Mouse (Mus musculus) large intestine, adult 2 months (tissue): ENCODE measurements around the gene Srsf10. TPM values are rescaled to one million over a fixed set of nuclear protein-coding genes. Genes with fewer than 3 reads are reported as not detected.

Experiments
- DNase-seq: peaks from one replicate; pipeline ENCODE4 v3.0.0-alpha.2; 2012; ENCODE audit warnings: low read depth, low spot score
- WGBS: fragments of 180-500 bp; shearing (Covaris S2); methylation state at CpG from one replicate; pipeline ENCODE4 v1.1.7; 2018; 5-methylcytosine and 5-hydroxymethylcytosine counted together
- polyA plus RNA-seq: library from polyadenylated mRNA; depleted of rRNA; stranded (reverse); fragments of >200 nt; gene quantifications from 2 replicates; pipeline ENCODE4 v1.2.3, GENCODE M21; 2012

Srsf10 gene
- polyA plus RNA-seq, 1 experiment = 35.9 TPM

DNA sequence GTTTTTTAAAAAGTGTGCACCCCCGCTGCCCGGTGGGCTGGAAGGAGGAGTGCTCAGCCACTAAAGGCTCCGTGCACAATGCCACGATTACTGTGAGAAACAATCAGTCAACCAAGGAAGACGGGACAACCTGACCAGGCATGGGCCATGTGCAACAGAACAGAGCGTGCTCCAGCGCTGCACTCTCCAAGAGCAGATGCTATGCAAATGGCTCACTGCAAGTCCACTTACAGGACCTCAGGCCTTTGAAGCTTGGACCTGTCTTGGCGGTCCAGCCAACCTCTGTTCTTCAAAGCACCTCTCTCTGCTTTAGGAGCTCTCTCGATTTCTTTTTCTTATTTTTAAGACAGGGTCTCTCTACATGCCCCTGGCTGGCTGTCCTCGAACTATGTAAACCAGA is 25.0 kb downstream of the Srsf10 start:
- WGBS = 94% methylated on average over 10 of the region's 10 CpGs
- DNase-seq = no peak

DNA sequence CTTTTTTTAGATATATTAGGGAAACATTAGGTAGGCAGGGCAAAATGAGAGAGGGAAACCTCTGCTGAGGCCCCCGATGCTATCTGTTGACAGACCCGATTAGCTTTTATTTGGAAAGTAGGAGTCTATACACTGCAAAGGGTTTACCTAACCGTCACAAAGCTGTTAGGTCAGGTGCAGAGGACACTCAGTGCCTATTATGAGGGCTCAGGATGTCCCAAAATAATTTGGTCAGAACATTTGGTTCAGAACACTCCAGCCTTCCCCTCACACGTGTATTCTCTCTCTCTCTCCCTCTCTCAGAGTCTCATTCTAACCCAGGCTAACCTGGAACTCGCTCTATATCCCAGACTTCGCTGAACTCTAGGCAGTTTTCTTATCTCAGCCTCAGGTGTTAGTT is 26.5 kb downstream of the Srsf10 start:
- WGBS = 70% methylated on average over 6 of the region's 6 CpGs

DNA sequence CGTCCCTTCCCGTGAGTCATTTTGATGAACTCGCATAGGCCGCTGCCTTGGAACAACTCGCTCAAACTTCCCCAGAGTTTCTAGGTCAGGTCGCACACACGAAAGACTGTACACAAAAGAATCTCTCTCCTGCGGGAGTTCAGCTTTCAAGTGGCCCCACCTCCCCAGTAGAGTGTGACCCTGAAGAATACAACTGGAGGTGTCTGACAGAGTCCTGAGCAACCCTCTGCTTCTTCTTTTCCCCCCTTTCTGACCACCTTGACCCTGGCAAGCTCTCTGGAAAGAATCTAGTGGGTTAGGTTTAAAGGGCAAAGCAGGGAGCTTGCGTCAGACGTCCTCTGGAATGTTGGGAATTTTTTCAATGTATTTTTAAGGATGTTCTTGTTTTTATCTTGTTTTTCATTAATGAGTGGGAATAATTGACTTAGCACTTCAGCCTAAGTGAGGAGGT is 27.9 kb downstream of the Srsf10 start:
- no peak for DNase-seq
- WGBS = 40% methylated on average over 10 of the region's 10 CpGs

More for the DNA sequence above, 26.5 kb downstream of the Srsf10 start:
- no peak for DNase-seq

DNA sequence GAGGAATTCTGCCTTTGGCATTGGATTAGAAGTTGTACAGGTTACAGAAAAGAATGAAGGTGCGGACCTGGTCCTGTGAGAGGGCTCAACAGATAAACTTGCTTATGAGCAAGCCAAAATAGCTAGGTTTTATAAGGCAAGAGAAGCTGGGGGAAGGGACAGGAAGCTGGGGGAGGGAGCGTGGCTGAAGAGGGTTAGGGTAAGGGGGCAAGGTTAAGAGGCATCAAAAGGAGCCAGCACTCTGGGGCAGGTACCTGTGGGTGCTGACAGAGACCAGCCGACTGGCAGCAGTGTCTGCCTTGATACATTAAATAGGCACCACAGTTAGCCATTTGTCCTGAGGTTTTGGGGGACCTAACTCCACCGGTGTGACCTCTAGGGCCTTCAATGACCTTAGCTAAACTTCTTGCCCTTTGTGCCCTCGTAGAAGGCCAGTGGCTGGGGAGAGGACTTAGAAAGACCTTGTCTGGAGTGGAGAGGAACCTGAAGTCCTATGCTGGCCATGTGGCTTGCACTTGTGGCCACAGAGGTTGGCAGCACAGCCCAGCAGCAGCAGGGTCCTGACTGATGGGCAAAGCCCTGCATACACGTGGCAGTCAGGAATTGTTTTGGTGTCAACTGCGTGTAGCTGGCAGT is 28.5 kb downstream of the Srsf10 start:
- DNase-seq = no peak
- WGBS = 74% methylated on average over 7 of the region's 7 CpGs

DNA sequence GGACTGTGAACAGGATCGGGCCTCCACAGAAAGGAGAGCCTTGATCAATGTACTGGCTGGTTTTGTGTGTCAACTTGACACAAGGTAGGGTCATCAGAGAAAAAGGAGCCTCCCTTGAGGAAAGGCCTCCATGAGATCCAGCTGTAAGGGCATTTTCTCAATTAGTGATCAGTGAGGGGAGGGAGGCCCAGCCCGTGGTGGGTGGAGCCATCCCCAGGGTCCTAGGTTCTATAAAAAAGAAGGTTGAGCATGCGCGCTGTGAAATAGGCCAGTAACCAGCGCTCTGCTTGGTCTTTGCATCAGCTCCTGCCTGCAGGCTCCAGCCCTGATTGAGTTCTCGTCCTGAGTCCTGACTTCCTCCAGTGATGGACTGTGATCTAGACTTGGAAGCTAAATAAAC is 29.0 kb downstream of the Srsf10 start:
- 84% methylated on average over 6 of the region's 6 CpGs for WGBS
- no peak for DNase-seq

GRCm38 (mm10) chr4:135885676-135886075 is 30.1 kb downstream of the Srsf10 start:
- 86% methylated on average over 12 of the region's 12 CpGs for WGBS
- no peak for DNase-seq

DNA sequence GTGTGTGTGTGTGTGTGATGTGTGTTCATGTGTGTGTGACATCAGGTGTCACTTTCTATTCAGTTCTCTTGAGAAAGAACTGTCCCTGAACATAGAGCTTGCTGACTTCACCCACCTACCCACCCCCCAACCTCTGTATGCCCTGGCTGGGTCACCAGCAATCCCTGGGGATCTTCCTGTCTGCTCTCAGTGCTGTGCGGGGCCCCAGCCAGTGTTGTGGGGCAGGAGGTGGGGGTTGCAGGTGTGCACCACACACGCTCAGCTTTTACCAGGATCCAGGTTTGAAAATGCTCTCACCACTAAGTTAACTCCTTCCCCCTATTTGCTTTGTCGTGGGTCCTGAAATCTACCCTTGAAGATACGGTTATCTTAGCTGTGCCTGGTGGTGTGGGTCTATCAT is 30.6 kb downstream of the Srsf10 start:
- WGBS = 86% methylated on average over 4 of the region's 4 CpGs
- DNase-seq = no peak

- WGBS = 89% methylated on average over 24 of the region's 24 CpGs
- DNase-seq = no peak
Observed at GRCm38 (mm10) chr4:135888448-135889057, 33.0 kb downstream of the Srsf10 start.

- DNase-seq = no peak
- WGBS = 77% methylated on average over 7 of the region's 7 CpGs
Observed at GRCm38 (mm10) chr4:135889146-135889883, 33.8 kb downstream of the Srsf10 start.

DNA sequence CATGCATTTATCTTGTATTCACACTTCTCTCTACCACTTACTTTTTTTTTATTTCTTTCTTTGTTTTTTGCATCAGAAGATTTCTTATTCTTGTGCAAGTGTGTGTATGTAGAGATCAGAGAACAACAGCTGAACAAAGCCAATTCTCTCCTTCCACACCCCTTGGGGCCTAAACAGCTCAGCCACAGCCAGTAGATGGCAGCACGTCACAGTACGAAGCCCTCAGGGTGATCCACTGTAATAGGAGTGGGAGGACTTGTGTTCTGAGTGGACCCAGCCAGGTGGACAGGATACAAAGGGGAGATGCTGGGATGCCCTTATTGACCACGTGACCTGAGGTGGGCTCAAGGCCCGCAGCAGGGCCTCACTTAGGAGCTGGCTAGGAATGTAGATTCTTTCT is 34.3 kb downstream of the Srsf10 start:
- peak; percentile 63 for DNase-seq
- WGBS = 2% methylated on average over 4 of the region's 4 CpGs

GRCm38 (mm10) chr4:135891539-135891938 is 36.0 kb downstream of the Srsf10 start:
- 84% methylated on average over 2 of the region's 2 CpGs for WGBS
- DNase-seq = no peak

- WGBS = 71% methylated on average over 4 of the region's 4 CpGs
- no peak for DNase-seq
Observed at GRCm38 (mm10) chr4:135892884-135893283, 37.3 kb downstream of the Srsf10 start.

GRCm38 (mm10) chr4:135895071-135895571 is 39.6 kb downstream of the Srsf10 start, which contains the start of gene Cnr2:
Gene Cnr2, plus strand, starts transcription at chr4:135895394.
- 64% methylated on average over 8 of the region's 8 CpGs for WGBS
- DNase-seq = no peak

GRCm38 (mm10) chr4:135896157-135896556 is 40.6 kb downstream of the Srsf10 start:
- 76% methylated on average over 6 of the region's 6 CpGs for WGBS
- no peak for DNase-seq

DNA sequence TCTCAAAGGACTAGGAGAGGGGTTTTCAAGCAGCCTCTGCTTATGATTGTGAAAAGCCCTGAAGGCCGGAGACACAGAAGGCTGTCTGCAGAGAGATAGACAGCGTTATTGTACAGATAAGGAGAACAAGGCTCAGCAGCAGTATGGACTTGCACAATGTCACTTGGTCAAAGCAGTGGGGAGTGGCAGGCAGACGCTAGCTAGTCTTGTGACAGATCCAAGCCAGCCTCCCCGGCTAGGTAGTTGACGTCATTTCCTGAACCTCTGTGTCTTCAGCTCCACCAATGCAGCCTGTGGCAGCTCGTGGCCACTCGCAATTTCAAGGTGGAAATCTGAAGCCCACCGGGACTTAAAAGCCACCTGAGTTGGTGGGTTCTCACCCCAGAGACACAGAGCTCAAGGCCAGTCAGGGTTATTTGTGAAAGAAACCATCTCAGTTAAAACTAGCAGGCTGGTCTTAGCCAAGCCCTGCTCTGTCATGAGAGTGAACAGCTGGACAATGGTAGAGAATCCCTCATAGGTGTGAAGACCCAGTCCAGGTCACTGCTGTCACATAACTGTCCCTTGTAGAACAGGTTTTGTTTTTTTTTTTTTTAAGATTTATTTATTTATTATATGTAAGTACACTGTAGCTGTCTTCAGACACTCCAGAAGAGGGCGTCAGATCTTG is 43.0 kb downstream of the Srsf10 start:
- no peak for DNase-seq
- whole genome bisulfite sequencing = 26% methylated on average over 9 of the region's 9 CpGs

DNA sequence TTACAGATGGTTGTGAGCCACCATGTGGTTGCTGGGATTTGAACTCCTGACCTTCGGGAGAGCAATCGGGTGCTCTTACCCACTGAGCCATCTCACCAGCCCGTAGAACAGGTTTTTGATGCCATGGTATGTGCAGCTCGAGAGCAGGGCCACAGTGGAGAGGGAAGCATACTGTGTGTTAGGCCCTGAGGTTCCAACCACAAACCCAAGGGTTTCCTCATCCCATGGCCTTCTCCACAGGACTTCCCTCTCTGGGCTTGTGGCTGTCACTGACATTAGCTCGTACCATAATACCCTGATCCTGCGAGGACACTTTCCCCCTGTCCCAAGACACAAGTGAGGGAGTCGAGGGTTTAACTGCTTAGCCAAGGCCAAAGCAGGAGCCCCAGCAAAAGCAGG is 43.5 kb downstream of the Srsf10 start:
- DNase-seq = no peak
- WGBS = 73% methylated on average over 7 of the region's 7 CpGs

DNA sequence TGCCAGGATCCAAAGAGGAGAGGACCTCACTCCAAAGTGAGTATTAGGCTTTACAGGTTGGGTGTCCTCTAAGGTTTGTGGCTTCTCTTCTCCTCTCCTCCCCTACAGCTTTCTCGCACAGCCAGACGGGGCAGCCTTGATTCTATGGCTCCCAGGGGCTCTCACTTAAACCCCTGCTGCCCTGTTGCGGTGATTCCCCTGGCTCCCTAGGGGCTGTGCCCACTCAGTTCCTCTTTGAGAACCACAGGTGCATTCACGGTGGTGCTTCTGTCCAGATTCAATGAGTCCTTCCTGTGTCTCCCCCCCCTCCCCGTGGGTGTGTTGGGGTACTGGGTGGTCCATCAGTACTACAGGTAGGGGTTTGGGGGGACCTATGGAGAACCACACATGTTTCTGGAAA is 44.5 kb downstream of the Srsf10 start:
- DNase-seq = no peak
- 80% methylated on average over 5 of the region's 5 CpGs for WGBS

GRCm38 (mm10) chr4:135902606-135903242 is 47.2 kb downstream of the Srsf10 start:
- 83% methylated on average over 4 of the region's 4 CpGs for WGBS
- DNase-seq = no peak

- DNase-seq = no peak
- 50% methylated on average over 1 of the region's 1 CpGs for WGBS
Observed at GRCm38 (mm10) chr4:135904810-135905209, 49.3 kb downstream of the Srsf10 start.

DNA sequence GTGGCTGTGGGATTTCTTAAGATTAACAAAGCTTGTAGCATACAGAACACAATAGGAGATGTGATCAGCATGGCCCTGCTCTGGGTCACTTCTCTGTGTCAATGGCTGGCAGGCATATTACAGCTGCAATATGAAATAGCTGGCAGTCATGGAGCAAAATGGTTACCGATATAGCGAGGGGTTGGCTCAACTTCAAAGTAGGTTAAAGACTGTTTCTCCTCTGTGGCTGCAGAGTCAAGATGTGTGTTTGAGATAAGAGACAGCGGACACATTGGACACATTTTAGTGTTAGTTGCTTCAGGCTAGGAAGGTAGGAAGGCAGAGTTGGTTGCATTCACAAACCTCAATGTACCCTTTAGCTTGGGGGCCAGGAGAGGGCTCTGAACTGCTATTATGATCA is 51.1 kb downstream of the Srsf10 start:
- DNase-seq = no peak
- 76% methylated on average over 3 of the region's 3 CpGs for WGBS
